Mouse (Mus musculus) brain, embryonic 14.5 days (tissue): ENCODE results near the gene Pex6. TPM values are rescaled to one million over a fixed set of nuclear protein-coding genes. Genes with fewer than 3 reads are reported as not detected.

Experiments used
- DNase-seq: peaks from one replicate; pipeline ENCODE4 v3.0.0-alpha.2; 2011; ENCODE audit warnings: low read depth
- CTCF ChIP-seq: fragments of 200-500 bp; IDR thresholded peaks from 2 replicates; pipeline ENCODE4 v1.5.1; 2012; ENCODE audit warnings: inconsistent platforms, mild to moderate bottlenecking, moderate library complexity, borderline replicate concordance; ENCODE audit not compliant: insufficient read depth, insufficient read length; ENCODE audit errors: extremely low read depth
- POLR2A ChIP-seq: fragments of 200-500 bp; IDR thresholded peaks from 2 replicates; pipeline ENCODE4 v1.6.1; 2012; ENCODE audit warnings: mild to moderate bottlenecking, inconsistent platforms, borderline replicate concordance; ENCODE audit not compliant: poor library complexity, insufficient read depth, insufficient read length, severe bottlenecking; ENCODE audit errors: extremely low read depth
- polyA plus RNA-seq: library from polyadenylated mRNA; depleted of rRNA; stranded (reverse); fragments of >200 nt; gene quantifications from 2 replicates; pipeline ENCODE4 v1.2.3, GENCODE M21; 2012

The Pex6 gene
- polyA plus RNA-seq, 1 experiment: 46.7 TPM

GRCm38 (mm10) chr17:46680760-46681373 lies 30.4 kb upstream of the Pex6 start, which contains the start of gene Klhdc3:
Gene Klhdc3 (minus strand): TSS chr17:46680914.
- DNase-seq: peak; percentile 100
- TF ChIP-seq POLR2A (peak; percentile 44; the same call in 1 of the 2 replicates), CTCF (no peak)

DNA sequence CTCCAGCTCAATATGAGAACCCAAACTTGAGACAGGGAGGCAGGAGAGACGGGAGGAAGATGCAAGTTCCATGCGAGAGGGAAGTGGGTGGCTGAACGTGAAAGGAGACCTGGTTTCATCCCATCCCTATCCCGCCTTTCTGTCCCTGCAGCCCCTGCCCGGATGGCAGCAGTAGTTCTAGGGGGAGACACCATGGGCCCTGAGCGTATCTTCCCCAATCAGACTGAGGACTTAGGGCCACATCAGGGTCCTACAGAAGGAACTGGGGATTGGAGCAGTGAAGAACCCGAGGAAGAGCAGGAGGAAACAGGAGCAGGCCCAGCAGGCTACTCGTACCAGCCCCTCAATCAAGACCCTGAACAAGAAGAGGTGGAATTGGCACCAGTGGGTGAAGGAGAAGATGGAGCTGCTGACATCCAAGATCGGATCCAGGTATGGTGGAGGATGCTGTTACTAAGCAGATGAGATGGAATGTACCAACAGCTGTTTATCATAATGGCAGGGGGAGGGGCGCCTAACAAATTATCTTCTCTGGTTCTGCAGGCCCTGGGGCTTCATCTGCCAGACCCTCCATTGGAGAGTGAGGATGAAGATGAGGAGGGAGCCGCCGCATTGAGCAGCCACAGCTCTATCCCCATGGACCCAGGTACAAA lies 29.7 kb upstream of the Pex6 start:
- TF ChIP-seq CTCF: no peak
- no peak for TF ChIP-seq POLR2A
- DNase-seq: no peak

DNA sequence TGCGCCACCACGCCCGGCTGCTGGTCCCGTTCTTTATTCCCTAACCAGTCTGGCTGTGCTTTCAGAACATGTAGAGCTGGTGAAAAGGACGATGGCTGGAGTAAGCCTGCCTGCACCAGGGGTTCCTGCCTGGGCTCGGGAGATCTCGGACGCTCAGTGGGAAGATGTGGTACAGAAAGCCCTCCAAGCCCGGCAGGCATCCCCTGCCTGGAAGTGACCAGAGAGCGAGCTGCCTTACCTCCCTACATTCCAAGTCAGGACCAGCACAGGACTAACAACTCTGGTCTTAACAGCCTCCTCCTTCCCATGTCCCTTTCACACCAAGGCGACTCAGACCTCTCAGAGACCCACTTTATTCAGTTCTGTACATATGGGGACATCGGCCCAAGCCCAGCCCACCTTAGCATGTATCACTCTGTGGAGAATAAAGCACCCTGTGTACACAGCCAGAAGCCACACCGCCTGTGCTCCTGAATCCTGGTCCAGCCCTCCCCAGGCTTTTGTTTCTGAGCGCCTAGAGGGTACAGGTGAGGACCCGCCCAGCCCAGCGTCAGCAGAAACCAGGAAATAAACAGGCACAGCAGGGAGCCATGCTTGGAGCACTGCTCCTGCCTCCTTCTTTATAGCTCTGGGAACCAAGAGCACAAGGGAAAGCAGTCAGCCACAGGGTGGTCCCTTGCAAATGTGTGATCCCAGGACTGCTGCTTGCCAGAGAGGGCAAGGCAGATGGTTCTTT lies 28.4 kb upstream of the Pex6 start:
- TF ChIP-seq POLR2A: no peak
- DNase-seq: no peak

DNA sequence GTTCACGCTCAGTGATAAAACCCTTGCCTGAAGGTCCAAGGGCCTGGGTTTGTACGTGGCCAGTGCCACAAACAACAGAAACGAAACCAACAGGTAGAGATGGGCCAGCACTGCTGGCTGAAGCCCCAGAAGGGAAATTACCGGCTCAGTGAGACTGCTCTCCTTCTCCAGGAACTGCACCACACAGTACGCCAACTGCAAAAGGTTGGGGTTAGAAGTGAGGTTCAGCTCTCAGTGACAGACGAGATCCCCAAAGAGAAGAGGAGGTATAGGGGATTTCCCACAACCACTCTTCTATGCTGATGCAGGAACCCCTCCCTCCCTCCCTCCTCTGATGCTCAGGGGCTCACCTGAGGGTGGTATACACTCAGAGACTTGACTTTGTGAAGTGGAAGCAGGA lies 25.4 kb upstream of the Pex6 start:
- DNase-seq: no peak
- TF ChIP-seq POLR2A (no peak), CTCF (no peak)

- DNase-seq: no peak
- TF ChIP-seq POLR2A (no peak), CTCF (no peak)
These were observed 20.6 kb upstream of the Pex6 start for GRCm38 (mm10) chr17:46690665-46691064.

GRCm38 (mm10) chr17:46691390-46691789 lies 19.9 kb upstream of the Pex6 start:
- TF ChIP-seq POLR2A (no peak), CTCF (no peak)
- no peak for DNase-seq

GRCm38 (mm10) chr17:46694517-46695063 lies 16.7 kb upstream of the Pex6 start:
- DNase-seq: peak; percentile 31

DNA sequence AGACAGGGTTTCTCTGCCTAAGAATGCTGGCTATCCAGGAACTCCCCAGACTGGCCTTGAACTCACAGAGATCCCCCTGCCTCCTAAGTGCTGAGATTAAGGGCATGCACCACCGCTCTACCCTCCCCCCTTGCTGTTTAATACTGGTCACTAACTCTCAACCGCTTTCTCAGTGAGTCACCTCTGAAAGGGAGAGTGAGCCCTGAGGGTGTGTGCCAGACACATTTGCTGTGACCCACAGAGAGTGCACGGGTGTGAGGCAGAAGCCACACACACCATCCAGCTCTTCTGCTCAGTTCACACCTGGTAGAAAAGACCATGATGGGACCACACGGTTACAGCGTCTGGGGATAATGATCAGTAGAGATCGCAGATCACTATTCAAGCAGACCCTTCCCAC lies 12.7 kb upstream of the Pex6 start:
- no peak for DNase-seq
- TF ChIP-seq CTCF (no peak), POLR2A (no peak)

More at GRCm38 (mm10) chr17:46694517-46695063, 16.7 kb upstream of the Pex6 start:
- TF ChIP-seq CTCF (no peak), POLR2A (no peak)

DNA sequence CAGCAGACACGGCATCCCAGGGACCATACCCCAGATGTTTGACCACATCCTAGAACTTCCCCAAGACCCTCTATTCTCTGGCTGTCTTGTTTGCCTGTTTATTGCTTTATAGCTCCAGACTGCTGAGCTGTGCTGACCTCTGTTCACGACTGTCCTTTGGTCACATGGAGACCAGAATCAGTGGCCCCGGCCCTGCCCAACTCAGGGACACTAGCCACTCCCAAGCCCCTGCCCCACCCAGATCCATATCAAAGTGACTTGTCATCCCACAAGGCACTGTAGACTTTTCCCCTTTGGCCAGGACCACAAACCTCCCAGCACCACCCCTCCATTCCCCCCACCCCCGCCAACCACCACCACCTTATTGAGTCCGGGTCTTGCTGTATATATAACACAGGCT lies 12.0 kb upstream of the Pex6 start:
- no peak for TF ChIP-seq CTCF
- DNase-seq: no peak

GRCm38 (mm10) chr17:46699912-46700311 lies 11.4 kb upstream of the Pex6 start:
- DNase-seq: no peak
- TF ChIP-seq CTCF: no peak
- no peak for TF ChIP-seq POLR2A

DNA sequence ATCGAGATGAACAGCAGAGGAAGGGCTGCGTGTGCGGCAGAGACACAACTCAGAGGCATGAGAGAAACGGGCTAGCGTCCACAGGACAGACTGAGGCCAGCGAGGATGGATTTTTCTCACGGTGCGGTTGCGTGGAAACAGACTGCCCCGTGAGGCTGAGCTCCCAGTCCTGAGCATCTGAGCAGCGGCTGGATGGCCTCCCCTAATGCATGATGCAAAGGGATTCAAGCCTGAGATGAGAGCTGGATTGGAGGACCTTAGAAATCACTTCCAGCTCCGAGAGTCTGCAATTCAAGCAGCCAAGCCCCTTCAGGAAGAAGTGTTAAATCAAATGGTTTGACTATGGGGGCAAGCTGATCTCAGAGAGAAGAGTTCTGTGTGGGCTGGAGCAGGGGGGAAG lies 9.8 kb upstream of the Pex6 start:
- no peak for DNase-seq
- no peak for TF ChIP-seq CTCF
- no peak for TF ChIP-seq POLR2A
